Mouse (Mus musculus): Measurements from ENCODE around the gene Naa80. TPM values are rescaled to one million over a fixed set of nuclear protein-coding genes. Genes with fewer than 3 reads are reported as not detected.

Gene Naa80
- polyA plus RNA-seq, 2 experiments: 17.2 to 38.7 TPM

GRCm38 (mm10) chr9:107629901-107630425 is 51.3 kb downstream of the Naa80 start:
- H3K36me3 ChIP-seq (ENCODE audit: control insufficient read depth, insufficient read depth, low read length): peaks cover 19% of the 10 kb centered on the region
- no peak for DNase-seq (ENCODE audit: low spot score)
- no peaks in the 10 kb centered on the region for H3K9me3 ChIP-seq (ENCODE audit: control insufficient read depth, low read length)
- H3K4me2 ChIP-seq (replicated peaks; ENCODE audit: low read depth, low read length, severe bottlenecking): peak overlapping the region; percentile 35
- H3K4me3 ChIP-seq (replicated peaks; ENCODE audit: low read length): peak overlapping the region; percentile 15
- no peak for TF ChIP-seq POLR2A (IDR thresholded peaks at IDR 0.05; ENCODE audit: borderline replicate concordance, extremely low read depth, insufficient read depth, insufficient read length)
- H3K27me3 ChIP-seq (ENCODE audit: control insufficient read depth, insufficient read depth, low read length): no peaks in the 10 kb centered on the region
- no peak for ATAC-seq (ENCODE audit: low FRiP score, low read depth)
- WGBS: 18% methylated on average over 12 of the region's 14 CpGs
- peak overlapping the region; percentile 36 for H3K9ac ChIP-seq (ENCODE audit: low read depth, low read length, severe bottlenecking)
- H3K4me1 ChIP-seq (ENCODE audit: control insufficient read depth, insufficient read depth, low read length): peaks cover 62% of the 10 kb centered on the region
- H3K27ac ChIP-seq (replicated peaks; ENCODE audit: low read depth, low read length): peak overlapping the region; percentile 74

- no peak for ATAC-seq (ENCODE audit: low FRiP score, low read depth)
- no peaks in the 10 kb centered on the region for H3K27me3 ChIP-seq (ENCODE audit: control insufficient read depth, insufficient read depth, low read length)
- H3K9me3 ChIP-seq (ENCODE audit: control insufficient read depth, low read length): no peaks in the 10 kb centered on the region
- peak overlapping the region; percentile 15; the same call in 1 of the 2 replicates for H3K4me3 ChIP-seq (replicated peaks; ENCODE audit: low read length)
- peaks cover 14% of the 10 kb centered on the region for H3K36me3 ChIP-seq (ENCODE audit: control insufficient read depth, insufficient read depth, low read length)
- TF ChIP-seq POLR2A (IDR thresholded peaks at IDR 0.05; ENCODE audit: borderline replicate concordance, extremely low read depth, insufficient read depth, insufficient read length): no peak
- DNase-seq (ENCODE audit: low spot score): no peak
- H3K4me2 ChIP-seq (replicated peaks; ENCODE audit: low read depth, low read length, severe bottlenecking): peak overlapping the region; percentile 35
- peak overlapping the region; percentile 74 for H3K27ac ChIP-seq (replicated peaks; ENCODE audit: low read depth, low read length)
- H3K4me1 ChIP-seq (ENCODE audit: control insufficient read depth, insufficient read depth, low read length): peaks cover 64% of the 10 kb centered on the region
- WGBS: 11% methylated on average over 4 of the region's 4 CpGs
- peak overlapping the region; percentile 36 for H3K9ac ChIP-seq (ENCODE audit: low read depth, low read length, severe bottlenecking)
Measured at GRCm38 (mm10) chr9:107630576-107630975, 51.9 kb downstream of the Naa80 start.

GRCm38 (mm10) chr9:107631311-107631826 is 52.7 kb downstream of the Naa80 start:
- 65% methylated on average over 9 of the region's 9 CpGs for WGBS
- no peak for TF ChIP-seq POLR2A (IDR thresholded peaks at IDR 0.05; ENCODE audit: borderline replicate concordance, extremely low read depth, insufficient read depth, insufficient read length)
- Histone ChIP-seq H3K27ac (replicated peaks; ENCODE audit: low read depth, low read length) (peak overlapping the region; percentile 74), H3K9me3 (ENCODE audit: control insufficient read depth, low read length) (no peaks in the 10 kb centered on the region), H3K4me2 (replicated peaks; ENCODE audit: low read depth, low read length, severe bottlenecking) (no peak overlapping the region), H3K9ac (ENCODE audit: low read depth, low read length, severe bottlenecking) (no peak overlapping the region; the same call in 1 of the 2 replicates), H3K27me3 (ENCODE audit: control insufficient read depth, insufficient read depth, low read length) (no peaks in the 10 kb centered on the region), H3K4me1 (ENCODE audit: control insufficient read depth, insufficient read depth, low read length) (peaks cover 65% of the 10 kb centered on the region), H3K4me3 (replicated peaks; ENCODE audit: low read length) (no peak overlapping the region), H3K36me3 (ENCODE audit: control insufficient read depth, insufficient read depth, low read length) (peaks cover 9% of the 10 kb centered on the region)
- DNase-seq (ENCODE audit: low spot score): no peak
- no peak for ATAC-seq (ENCODE audit: low FRiP score, low read depth)

GRCm38 (mm10) chr9:107631861-107632260 is 53.2 kb downstream of the Naa80 start:
- H3K4me1 ChIP-seq (ENCODE audit: control insufficient read depth, insufficient read depth, low read length): peaks cover 60% of the 10 kb centered on the region
- peaks cover 9% of the 10 kb centered on the region for H3K36me3 ChIP-seq (ENCODE audit: control insufficient read depth, insufficient read depth, low read length)
- no peaks in the 10 kb centered on the region for H3K9me3 ChIP-seq (ENCODE audit: control insufficient read depth, low read length)
- no peak overlapping the region for H3K4me2 ChIP-seq (replicated peaks; ENCODE audit: low read depth, low read length, severe bottlenecking)
- ATAC-seq (ENCODE audit: low FRiP score, low read depth) (no peak), DNase-seq (ENCODE audit: low spot score) (no peak)
- 91% methylated on average over 8 of the region's 8 CpGs for WGBS
- peak overlapping the region; percentile 70; the same call in 1 of the 2 replicates for H3K4me3 ChIP-seq (replicated peaks; ENCODE audit: low read length)
- H3K27me3 ChIP-seq (ENCODE audit: control insufficient read depth, insufficient read depth, low read length): no peaks in the 10 kb centered on the region
- H3K27ac ChIP-seq (replicated peaks; ENCODE audit: low read depth, low read length): peak overlapping the region; percentile 87; the same call in 1 of the 2 replicates
- H3K9ac ChIP-seq (ENCODE audit: low read depth, low read length, severe bottlenecking): no peak overlapping the region; the same call in 1 of the 2 replicates
- no peak for TF ChIP-seq POLR2A (IDR thresholded peaks at IDR 0.05; ENCODE audit: borderline replicate concordance, extremely low read depth, insufficient read depth, insufficient read length)

GRCm38 (mm10) chr9:107632478-107632877 is 53.8 kb downstream of the Naa80 start:
- peak overlapping the region; percentile 89 for H3K9ac ChIP-seq (ENCODE audit: low read depth, low read length, severe bottlenecking)
- TF ChIP-seq POLR2A (IDR thresholded peaks at IDR 0.05; ENCODE audit: borderline replicate concordance, extremely low read depth, insufficient read depth, insufficient read length): no peak
- no peaks in the 10 kb centered on the region for H3K9me3 ChIP-seq (ENCODE audit: control insufficient read depth, low read length)
- H3K27ac ChIP-seq (replicated peaks; ENCODE audit: low read depth, low read length): peak overlapping the region; percentile 87
- H3K4me2 ChIP-seq (replicated peaks; ENCODE audit: low read depth, low read length, severe bottlenecking): peak overlapping the region; percentile 99
- 76% methylated on average over 6 of the region's 6 CpGs for WGBS
- ATAC-seq (ENCODE audit: low FRiP score, low read depth) (no peak), DNase-seq (ENCODE audit: low spot score) (no peak)
- H3K27me3 ChIP-seq (ENCODE audit: control insufficient read depth, insufficient read depth, low read length): no peaks in the 10 kb centered on the region
- H3K4me1 ChIP-seq (ENCODE audit: control insufficient read depth, insufficient read depth, low read length): peaks cover 59% of the 10 kb centered on the region
- peaks cover 9% of the 10 kb centered on the region for H3K36me3 ChIP-seq (ENCODE audit: control insufficient read depth, insufficient read depth, low read length)
- H3K4me3 ChIP-seq (replicated peaks; ENCODE audit: low read length): peak overlapping the region; percentile 70
